Mouse (Mus musculus): Measurements from ENCODE around the gene Arid5a. TPM values are rescaled to one million over a fixed set of nuclear protein-coding genes. Genes with fewer than 3 reads are reported as not detected.

Arid5a gene
- polyA plus RNA-seq, 1 experiment from 2014 or later, result 3.8 TPM

- Histone ChIP-seq H3K27me3 (replicated peaks; ENCODE audit: control insufficient read depth, insufficient read depth, low read length) (no peaks in the 10 kb centered on the region), H3K9ac (replicated peaks; ENCODE audit: low read depth, low read length) (no peak within 1 kb of the TSS), H3K4me2 (ENCODE audit: low read length) (no peak within 1 kb of the TSS), H3K9me3 (ENCODE audit: control insufficient read depth, low read length) (no peaks in the 10 kb centered on the region), H3K4me1 (replicated peaks; ENCODE audit: control insufficient read depth, insufficient read depth, low read length) (peaks cover 12% of the 10 kb centered on the region), H3K27ac (ENCODE audit: low read length) (no peak within 1 kb of the TSS), H3K36me3 (ENCODE audit: control insufficient read depth, insufficient read depth) (no peaks in the 10 kb centered on the region), H3K4me3 (replicated peaks; ENCODE audit: low read length) (no peak within 1 kb of the TSS)
- whole genome bisulfite sequencing, result 86% methylated on average over 10 of the region's 10 CpGs
- ATAC-seq, result no peak
Observed at GRCm38 (mm10) chr1:36371934-36372845, 64.7 kb downstream of the Arid5a start, which contains the start of gene Fer1l5. Gene Fer1l5, plus strand, starts transcription at chr1:36372291.

Small RNAs within 50 kb of the gene (microRNA-seq; reads per million reads assigned to microRNA genes)
- gene Mir6898, result not detected

Other genes with a start within 250 kb of the Arid5a start
- gene Hs6st1, start 239.3 kb upstream of the Arid5a start, polyA plus RNA-seq (2015; fragmentation: Nextera tagmentation; extraction: Ambion mirVana), result 6.2 and 7.4 TPM in 2 replicates
- 50.8 and 56.9 TPM in 2 replicates for gene Uggt1, start 63.0 kb upstream of the Arid5a start, polyA plus RNA-seq (2015; fragmentation: Nextera tagmentation; extraction: Ambion mirVana)
- gene Neurl3, start 33.1 kb upstream of the Arid5a start, polyA plus RNA-seq (2015; fragmentation: Nextera tagmentation; extraction: Ambion mirVana), result 0.41 and 0.47 TPM in 2 replicates
- 36.1 and 43.0 TPM in 2 replicates for gene Kansl3, start 61.4 kb downstream of the Arid5a start, polyA plus RNA-seq (2015; fragmentation: Nextera tagmentation; extraction: Ambion mirVana)
- gene Fer1l5, start 64.6 kb downstream of the Arid5a start, polyA plus RNA-seq (2015; fragmentation: Nextera tagmentation; extraction: Ambion mirVana), result 2.0 and 3.2 TPM in 2 replicates
- 62.8 and 67.6 TPM in 2 replicates for gene Lman2l, start 137.5 kb downstream of the Arid5a start, polyA plus RNA-seq (2015; fragmentation: Nextera tagmentation; extraction: Ambion mirVana)
- 9.7 and 11.0 TPM in 2 replicates for gene Cnnm4, start 163.9 kb downstream of the Arid5a start, polyA plus RNA-seq (2015; fragmentation: Nextera tagmentation; extraction: Ambion mirVana)
- gene Cnnm3, start 204.1 kb downstream of the Arid5a start, polyA plus RNA-seq (2015; fragmentation: Nextera tagmentation; extraction: Ambion mirVana), result 4.8 and 5.8 TPM in 2 replicates
- 9.3 and 13.2 TPM in 2 replicates for gene Ankrd23, start 229.2 kb downstream of the Arid5a start, polyA plus RNA-seq (2015; fragmentation: Nextera tagmentation; extraction: Ambion mirVana)
- 0.22 and 0.42 TPM in 2 replicates for gene Gm42417, start 231.7 kb downstream of the Arid5a start, polyA plus RNA-seq (2015; fragmentation: Nextera tagmentation; extraction: Ambion mirVana)
- gene Ankrd39, start 239.7 kb downstream of the Arid5a start, polyA plus RNA-seq (2015; fragmentation: Nextera tagmentation; extraction: Ambion mirVana), result 15.4 and 24.4 TPM in 2 replicates

Measured in forebrain, embryonic 16.5 days (tissue).